Mouse (Mus musculus) ES-E14 (cell line): Measurements from ENCODE around the gene Prdm10. TPM values are rescaled to one million over a fixed set of nuclear protein-coding genes. Genes with fewer than 3 reads are reported as not detected.

Experiments
- DNase-seq: peaks from one replicate; pipeline ENCODE4 v3.0.0-alpha.2; 2013; ENCODE audit warnings: low read depth, low spot score
- H3K27ac ChIP-seq: 2 replicates; pipeline ENCODE4 v1.5.1; 2012; ENCODE audit warnings: low read depth, mild to moderate bottlenecking, low read length, moderate library complexity, mixed read lengths; ENCODE audit not compliant: poor library complexity, insufficient read depth, severe bottlenecking
- H3K36me3 ChIP-seq: 2 replicates; pipeline ENCODE4 v1.6.1; 2012; ENCODE audit warnings: mild to moderate bottlenecking, low read length, moderate library complexity, mixed read lengths; ENCODE audit not compliant: control insufficient read depth, poor library complexity, insufficient read depth, severe bottlenecking
- H3K4me1 ChIP-seq, 2 experiments: fragments of 150-350 bp in 1 of 2; sonication (generic) in 1 of 2; 2 replicates each; pipeline ENCODE4 v1.6.1; 2012; ENCODE audit warnings: low read length in 2 of 2, mild to moderate bottlenecking in 1 of 2, mixed read lengths in 1 of 2; ENCODE audit not compliant: control insufficient read depth in 2 of 2, insufficient read depth in 2 of 2, poor library complexity in 1 of 2
- H3K4me3 ChIP-seq, 2 experiments: fragments of 150-350 bp in 1 of 2; sonication (generic) in 1 of 2; 2 replicates each; pipeline ENCODE4 v1.5.1; 2012; ENCODE audit warnings: low read length in 2 of 2, low read depth in 1 of 2, mild to moderate bottlenecking in 1 of 2, mixed read lengths in 1 of 2; ENCODE audit not compliant: insufficient read depth in 1 of 2, poor library complexity in 1 of 2, severe bottlenecking in 1 of 2
- H3K9ac ChIP-seq: 2 replicates; pipeline ENCODE4 v1.6.1; 2012; ENCODE audit warnings: low read depth, mild to moderate bottlenecking, low read length, mixed read lengths; ENCODE audit not compliant: poor library complexity, insufficient read depth, severe bottlenecking
- H3K9me3 ChIP-seq: fragments of 150-350 bp; sonication (generic); 2 replicates; pipeline ENCODE4 v1.6.1; 2012; ENCODE audit warnings: low read depth, mild to moderate bottlenecking, low read length; ENCODE audit not compliant: control insufficient read depth, insufficient read depth
- CHD2 ChIP-seq: IDR thresholded peaks from 2 replicates; pipeline ENCODE4 v1.6.1; 2014; ENCODE audit warnings: mild to moderate bottlenecking, low read depth, low read length, inconsistent platforms
- HCFC1 ChIP-seq: IDR thresholded peaks from 2 replicates; pipeline ENCODE4 v1.6.1; 2012; ENCODE audit warnings: low read length, inconsistent platforms, borderline replicate concordance; ENCODE audit not compliant: insufficient read depth
- MAFK ChIP-seq: IDR thresholded peaks from 2 replicates; pipeline ENCODE4 v1.6.1; 2014; ENCODE audit warnings: mild to moderate bottlenecking, low read depth, low read length, inconsistent platforms; ENCODE audit not compliant: insufficient read depth
- ZC3H11A ChIP-seq: IDR thresholded peaks from 2 replicates; pipeline ENCODE4 v1.6.1; 2012; ENCODE audit warnings: low read depth, mild to moderate bottlenecking, inconsistent platforms, low read length, borderline replicate concordance
- ZNF384 ChIP-seq: IDR thresholded peaks from 2 replicates; pipeline ENCODE4 v1.6.1; 2012; ENCODE audit warnings: low read depth, low read length, inconsistent platforms
- in situ Hi-C, 2 experiments: fragments of 600-800 bp; cut with MboI; formaldehyde crosslinking; loops; one replicate each; pipeline ENCODE4 v1.15.1; 2025; ENCODE audit warnings: low sequenced_read_pairs in 2 of 2, inconsistent platforms in 1 of 2; ENCODE audit not compliant: unreplicated experiment in 2 of 2
- total RNA-seq: library from RNA; depleted of rRNA; stranded (reverse); fragments of 300-350 nt; gene quantifications from 2 replicates; pipeline ENCODE4 v1.2.3, GENCODE M21; 2012

Prdm10 gene
- total RNA-seq, 1 experiment: 10.5 TPM

GRCm38 (mm10) chr9:31354051-31354450 is 73.7 kb downstream of the Prdm10 start:
- H3K36me3 ChIP-seq: peaks cover 11% of the 10 kb centered on the region
- in situ Hi-C loops: no loop called here

GRCm38 (mm10) chr9:31363698-31364609 is 83.6 kb downstream of the Prdm10 start:
- in situ Hi-C loops: no loop called here
- H3K4me3 ChIP-seq: no peak overlapping the region
- peaks cover 15% of the 10 kb centered on the region for H3K36me3 ChIP-seq
- no peak overlapping the region for H3K9ac ChIP-seq
- no peaks in the 10 kb centered on the region for H3K4me1 ChIP-seq
- H3K9me3 ChIP-seq: no peaks in the 10 kb centered on the region
- no peak for TF ChIP-seq HCFC1
- no peak for TF ChIP-seq MAFK
- TF ChIP-seq ZC3H11A: no peak
- no peak for TF ChIP-seq CHD2
- TF ChIP-seq ZNF384: no peak
- DNase-seq: no peak
- H3K27ac ChIP-seq: no peak overlapping the region

More at GRCm38 (mm10) chr9:31354051-31354450, 73.7 kb downstream of the Prdm10 start:
- TF ChIP-seq ZC3H11A: no peak
- H3K9me3 ChIP-seq: no peaks in the 10 kb centered on the region
- H3K27ac ChIP-seq: no peak overlapping the region
- H3K4me1 ChIP-seq: no peaks in the 10 kb centered on the region
- H3K9ac ChIP-seq: no peak overlapping the region
- H3K4me3 ChIP-seq: no peak overlapping the region
- DNase-seq: no peak

- Histone ChIP-seq H3K4me3 (no peak overlapping the region), H3K27ac (no peak overlapping the region), H3K36me3 (peaks cover 10% of the 10 kb centered on the region), H3K4me1 (no peaks in the 10 kb centered on the region), H3K9ac (no peak overlapping the region), H3K9me3 (no peaks in the 10 kb centered on the region)
- in situ Hi-C loops: no loop called here
- TF ChIP-seq HCFC1: no peak
- no peak for TF ChIP-seq MAFK
- TF ChIP-seq ZC3H11A: no peak
- no peak for TF ChIP-seq ZNF384
- no peak for TF ChIP-seq CHD2
- no peak for DNase-seq
These were observed 84.7 kb downstream of the Prdm10 start for GRCm38 (mm10) chr9:31365086-31365485.

GRCm38 (mm10) chr9:31371740-31372139 is 91.4 kb downstream of the Prdm10 start:
- H3K36me3 ChIP-seq: no peaks in the 10 kb centered on the region; the same call in 1 of the 2 replicates

More at GRCm38 (mm10) chr9:31371740-31372139, 91.4 kb downstream of the Prdm10 start:
- H3K27ac ChIP-seq: no peak overlapping the region
- peaks cover 3 to 6% of the 10 kb centered on the region in 2 experiments; a peak in 3 of 4 replicates for H3K4me1 ChIP-seq
- no peak overlapping the region for H3K9ac ChIP-seq
- DNase-seq: no peak
- H3K9me3 ChIP-seq: no peaks in the 10 kb centered on the region
- no peak overlapping the region for H3K4me3 ChIP-seq
- TF ChIP-seq ZC3H11A (no peak), ZNF384 (no peak), CHD2 (no peak), MAFK (no peak), HCFC1 (no peak)
- in situ Hi-C loops: no loop called here
